In the genomic region with DNA sequence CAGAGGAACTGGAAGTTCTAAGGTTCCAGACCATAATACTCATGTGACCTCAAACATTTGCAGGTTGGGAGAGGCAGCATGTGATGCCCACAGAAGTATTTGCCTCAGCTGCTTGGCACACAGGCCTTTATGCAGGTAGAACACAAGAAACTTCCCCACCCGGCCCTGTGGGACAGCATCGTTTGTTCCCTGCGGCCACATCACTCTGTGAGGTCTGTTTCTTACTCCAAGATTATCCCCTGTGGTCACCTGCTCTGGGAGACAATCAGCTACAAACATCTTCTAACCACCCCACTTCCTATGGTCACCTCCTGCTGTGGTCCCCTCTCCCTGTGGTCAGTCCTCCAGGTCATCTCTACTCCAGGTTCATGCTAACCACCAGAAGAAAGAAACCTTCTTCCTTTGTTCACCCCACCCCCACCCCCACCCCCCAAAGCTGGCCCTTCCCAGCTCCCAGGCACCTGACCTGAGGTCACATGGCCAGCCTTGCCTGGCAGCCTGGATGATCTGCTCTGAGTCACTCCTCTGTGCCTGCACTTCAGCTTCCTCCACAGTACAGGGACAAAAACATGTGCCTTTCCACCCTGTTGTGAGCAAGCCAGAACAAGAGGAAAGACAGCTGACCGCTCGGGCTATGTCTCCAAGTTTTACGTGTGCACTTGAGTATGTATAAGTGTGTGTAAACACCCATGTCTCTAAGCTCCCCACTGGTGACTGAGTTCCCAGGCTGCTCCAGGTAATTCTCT, we compare ENCODE assay signal across 8 mouse cellular contexts. TPM values are rescaled to one million over a fixed set of nuclear protein-coding genes. Genes with fewer than 3 reads are reported as not detected.
A peak's percentile ranks its signal among the peaks of the same experiment; 100 is the strongest.
DNase-seq lines count a peak whose midpoint lies in the region; ATAC-seq lines count a peak whose summit lies in the region.

No protein-coding gene starts in this region.

- H3K36me3 ChIP-seq in heart, embryonic 15.5 days: no peaks in the 10 kb centered on the region
- H3K36me3 ChIP-seq in limb, embryonic 15.5 days: no peaks in the 10 kb centered on the region
- no peaks in the 10 kb centered on the region for H3K36me3 ChIP-seq in stomach, embryonic 16.5 days (ENCODE audit: control insufficient read depth, insufficient read depth, low read length)
- H3K36me3 ChIP-seq in neural tube, embryonic 15.5 days: no peaks in the 10 kb centered on the region

- DNase-seq in urinary bladder, postnatal 14 days (ENCODE audit: low spot score): peak; percentile 82
- DNase-seq in urinary bladder, postnatal 10 days (ENCODE audit: low spot score): no peak
- no peak for DNase-seq in cerebellum, adult 8-10 months

- H3K4me2 ChIP-seq in heart, embryonic 15.5 days: no peak overlapping the region
- no peak overlapping the region for H3K4me2 ChIP-seq in limb, embryonic 15.5 days
- H3K4me2 ChIP-seq in stomach, embryonic 16.5 days (ENCODE audit: low read depth, low read length): peak overlapping the region; percentile 19; the same call in 1 of the 2 replicates
- H3K4me2 ChIP-seq in neural tube, embryonic 15.5 days: no peak overlapping the region

- H3K9me3 ChIP-seq in heart, embryonic 15.5 days (replicated peaks): no peaks in the 10 kb centered on the region
- H3K9me3 ChIP-seq in limb, embryonic 15.5 days: no peaks in the 10 kb centered on the region
- H3K9me3 ChIP-seq in stomach, embryonic 16.5 days (replicated peaks; ENCODE audit: control insufficient read depth, low read length): no peaks in the 10 kb centered on the region
- H3K9me3 ChIP-seq in neural tube, embryonic 15.5 days (replicated peaks): no peaks in the 10 kb centered on the region

- 63% methylated on average over 6 of the region's 6 CpGs for WGBS in heart, embryonic 15.5 days
- WGBS in limb, embryonic 15.5 days: 63% methylated on average over 6 of the region's 6 CpGs
- WGBS in stomach, embryonic 16.5 days: 57% methylated on average over 6 of the region's 6 CpGs
- 79% methylated on average over 6 of the region's 6 CpGs for WGBS in neural tube, embryonic 15.5 days

- no peaks in the 10 kb centered on the region for H3K27me3 ChIP-seq in heart, embryonic 15.5 days
- no peaks in the 10 kb centered on the region for H3K27me3 ChIP-seq in limb, embryonic 15.5 days
- no peaks in the 10 kb centered on the region for H3K27me3 ChIP-seq in stomach, embryonic 16.5 days (ENCODE audit: control insufficient read depth, insufficient read depth, low read length)
- no peaks in the 10 kb centered on the region for H3K27me3 ChIP-seq in neural tube, embryonic 15.5 days (replicated peaks)

- H3K9ac ChIP-seq in heart, embryonic 15.5 days: no peak overlapping the region
- H3K9ac ChIP-seq in limb, embryonic 15.5 days: no peak overlapping the region
- peak overlapping the region; percentile 60 for H3K9ac ChIP-seq in stomach, embryonic 16.5 days (ENCODE audit: low read length)
- H3K9ac ChIP-seq in neural tube, embryonic 15.5 days (replicated peaks): no peak overlapping the region

- peak; percentile 33 for ATAC-seq in heart, embryonic 15.5 days (replicated peaks; ENCODE audit: insufficient number of reproducible peaks, insufficient read depth, low FRiP score, low read depth)
- ATAC-seq in limb, embryonic 15.5 days (ENCODE audit: insufficient number of reproducible peaks, low FRiP score, low TSS enrichment, low read depth): no peak
- ATAC-seq in stomach, embryonic 16.5 days (ENCODE audit: insufficient read depth, low FRiP score): peak; percentile 69
- ATAC-seq in erythroid progenitor cell, adult 5-6 weeks (replicated peaks; ENCODE audit: low FRiP score, poor library complexity, severe bottlenecking): no peak
- ATAC-seq in neural tube, embryonic 15.5 days (ENCODE audit: low FRiP score): no peak

- H3K4me1 ChIP-seq in heart, embryonic 15.5 days (replicated peaks): peaks cover 65% of the 10 kb centered on the region
- peaks cover 37% of the 10 kb centered on the region for H3K4me1 ChIP-seq in limb, embryonic 15.5 days
- peaks cover 34% of the 10 kb centered on the region for H3K4me1 ChIP-seq in stomach, embryonic 16.5 days (ENCODE audit: control insufficient read depth, insufficient read depth, low read length)
- H3K4me1 ChIP-seq in neural tube, embryonic 15.5 days: peaks cover 5% of the 10 kb centered on the region; the same call in 1 of the 2 replicates

- no peak overlapping the region for H3K4me3 ChIP-seq in heart, embryonic 15.5 days
- no peak overlapping the region for H3K4me3 ChIP-seq in limb, embryonic 15.5 days
- no peak overlapping the region for H3K4me3 ChIP-seq in stomach, embryonic 16.5 days (replicated peaks; ENCODE audit: low read length)
- no peak overlapping the region for H3K4me3 ChIP-seq in neural tube, embryonic 15.5 days (replicated peaks)

- H3K27ac ChIP-seq in heart, embryonic 15.5 days: peak overlapping the region; percentile 74
- peak overlapping the region; percentile 73 for H3K27ac ChIP-seq in limb, embryonic 15.5 days
- peak overlapping the region; percentile 91 for H3K27ac ChIP-seq in stomach, embryonic 16.5 days (ENCODE audit: low read length)
- H3K27ac ChIP-seq in neural tube, embryonic 15.5 days (replicated peaks): no peak overlapping the region

RNA-seq across cellular contexts. Expression of gene Sik1, which starts 21.1 kb away (rescaled TPM):
- polyA plus RNA-seq in heart, embryonic 15.5 days (2015; fragmentation: Nextera tagmentation; extraction: Ambion mirVana): 16.4 and 22.5 TPM in 2 replicates
- 30.5 and 37.1 TPM in 2 replicates for polyA plus RNA-seq in limb, embryonic 15.5 days (2015; fragmentation: Nextera tagmentation; extraction: Ambion mirVana)
- 18.4 and 20.2 TPM in 2 replicates for polyA plus RNA-seq in stomach, embryonic 16.5 days (2015; fragmentation: Nextera tagmentation; extraction: Ambion mirVana)
- 7.6 and 9.2 TPM in 2 replicates for total RNA-seq in erythroid progenitor cell, adult 5-6 weeks (2015; ENCODE audit: low replicate concordance)
- total RNA-seq in erythroid progenitor cell, adult 5-6 weeks (2017; ENCODE audit: low replicate concordance): 2.2 and 5.9 TPM in 2 replicates
- 18.4 and 20.7 TPM in 2 replicates for polyA plus RNA-seq in neural tube, embryonic 15.5 days (2015; fragmentation: Nextera tagmentation; extraction: Ambion mirVana)

Comparison
In these comparisons a context has a peak if more than half of its experiments do, and no peak if none do; other contexts are left out.
1. ATAC-seq: peak in heart, embryonic 15.5 days (single experiment) and stomach, embryonic 16.5 days (single experiment); none in limb, embryonic 15.5 days (single experiment), erythroid progenitor cell, adult 5-6 weeks (single experiment) and neural tube, embryonic 15.5 days (single experiment).